Mouse (Mus musculus) gastrocnemius, adult 18-20 months (tissue): ENCODE data around the gene Casp2. TPM values are rescaled to one million over a fixed set of nuclear protein-coding genes. Genes with fewer than 3 reads are reported as not detected.

ENCODE experiments used
- DNase-seq: peaks from one replicate; pipeline ENCODE4 v3.0.0; 2021; ENCODE audit warnings: low spot score
- total RNA-seq, 2 experiments: library from RNA; stranded (reverse); gene quantifications; 2 replicates each; pipeline ENCODE4 v1.2.3; 2021

The Casp2 gene
- total RNA-seq, 2 experiments from 2014 or later, result 3.7 to 4.1 TPM

DNA sequence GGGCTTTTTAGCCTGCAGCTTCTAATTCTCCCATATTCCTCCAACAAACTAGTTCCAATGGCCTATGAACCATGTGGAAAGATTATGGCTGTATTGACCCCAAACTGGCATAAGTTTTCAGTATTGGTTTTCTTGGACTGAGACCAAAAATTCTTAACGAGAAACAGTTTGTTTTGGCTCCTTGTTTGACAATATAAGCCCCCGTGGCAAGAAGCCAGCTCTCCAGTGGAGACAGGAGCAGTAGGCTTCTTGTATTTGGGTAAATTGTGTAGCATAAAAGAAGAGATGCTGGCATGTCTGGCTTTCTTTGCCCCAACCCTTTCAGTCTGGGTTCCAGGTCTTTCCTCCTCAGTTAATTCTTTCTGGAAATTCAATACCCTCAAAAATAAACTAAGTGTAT lies 11.4 kb downstream of the Casp2 start:
- no peak for DNase-seq

GRCm38 (mm10) chr6:42282865-42283528 lies 18.2 kb downstream of the Casp2 start:
- DNase-seq, result peak; percentile 70

- peak; percentile 78 for DNase-seq
Measured at GRCm38 (mm10) chr6:42286448-42286847, 21.7 kb downstream of the Casp2 start, which contains the start of gene Clcn1. TSS of gene Clcn1 (plus strand) at chr6:42286685.

GRCm38 (mm10) chr6:42287562-42287961 lies 22.8 kb downstream of the Casp2 start:
- no peak for DNase-seq

DNA sequence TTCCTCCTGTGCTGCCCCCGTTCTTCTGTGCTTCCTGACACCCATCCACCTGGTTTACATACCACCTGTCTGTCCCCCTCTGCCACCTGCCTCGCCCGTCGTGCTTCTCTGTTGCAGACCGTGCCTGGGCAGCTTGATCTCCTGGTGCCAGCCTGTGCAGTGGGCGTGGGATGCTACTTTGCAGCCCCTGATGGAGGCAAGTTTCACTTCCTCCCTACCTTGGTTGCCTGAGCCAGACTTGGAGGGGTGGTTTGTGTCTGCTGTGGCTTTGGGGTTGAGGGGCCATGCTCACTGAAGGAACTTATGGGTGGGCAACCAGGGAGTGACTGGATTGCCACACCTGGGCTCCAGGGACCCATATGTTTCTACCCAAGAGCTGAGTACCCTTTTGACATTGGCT lies 28.5 kb downstream of the Casp2 start:
- no peak for DNase-seq

DNA sequence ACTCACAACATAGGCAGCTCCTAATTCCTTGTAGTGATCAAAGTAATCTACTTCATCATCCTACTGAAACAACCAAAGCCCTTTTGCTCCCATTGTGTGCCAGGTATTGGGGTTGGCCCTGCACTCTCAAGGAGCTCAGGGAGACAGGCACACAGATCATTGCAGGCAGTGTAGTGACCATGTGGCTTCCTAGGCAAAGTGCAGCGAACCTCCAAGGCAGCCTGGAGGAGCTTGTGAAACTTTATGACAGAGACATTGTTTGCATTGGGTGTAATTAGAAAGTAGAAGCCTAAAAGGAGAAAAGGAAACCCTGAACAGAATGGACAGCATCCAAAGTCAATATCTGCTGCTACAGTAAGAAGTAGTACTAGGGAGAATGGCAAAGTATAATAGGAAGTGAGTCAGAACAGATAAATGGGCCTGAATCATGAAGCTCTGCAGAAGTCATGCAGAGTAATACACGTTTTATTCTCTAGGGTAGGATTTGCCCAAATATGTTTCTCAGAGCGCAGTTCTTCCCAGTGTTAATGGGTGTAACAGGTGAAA lies 30.8 kb downstream of the Casp2 start:
- DNase-seq, result no peak

GRCm38 (mm10) chr6:42299362-42299761 lies 34.6 kb downstream of the Casp2 start:
- no peak for DNase-seq

- DNase-seq, result no peak
Measured at GRCm38 (mm10) chr6:42309816-42310378, 45.1 kb downstream of the Casp2 start.

DNA sequence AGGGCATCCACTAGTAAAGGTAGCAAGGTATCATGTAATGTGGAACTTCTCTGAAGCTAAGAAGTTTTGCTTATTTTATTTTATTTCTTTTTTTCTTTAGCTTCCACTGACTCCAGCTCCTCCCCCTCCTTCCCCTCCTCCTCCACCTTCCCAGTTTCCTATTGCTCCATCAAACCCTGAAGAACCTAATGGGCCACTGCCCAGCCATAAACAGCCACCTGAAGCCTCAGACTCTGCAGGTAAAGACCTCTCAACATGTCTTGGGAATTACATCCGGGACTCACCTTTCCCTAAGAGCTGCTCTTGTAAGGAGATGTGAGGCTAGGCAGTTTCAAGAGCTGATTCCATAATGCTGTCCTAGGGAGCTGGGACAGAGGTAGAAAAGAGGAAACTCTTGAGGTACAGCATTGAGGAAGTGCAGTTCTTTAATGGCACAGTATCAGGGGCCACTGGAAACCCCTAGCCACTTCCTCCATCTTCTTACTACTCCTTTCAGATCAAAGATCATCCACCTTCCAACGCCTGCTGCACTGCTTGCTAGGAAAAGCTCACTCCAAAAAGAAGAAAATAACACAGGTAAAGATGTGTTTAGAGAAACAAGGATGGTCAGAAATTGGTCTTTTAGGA lies 45.8 kb downstream of the Casp2 start:
- no peak for DNase-seq

- DNase-seq, result no peak
Measured at GRCm38 (mm10) chr6:42318293-42318692, 53.5 kb downstream of the Casp2 start.

DNA sequence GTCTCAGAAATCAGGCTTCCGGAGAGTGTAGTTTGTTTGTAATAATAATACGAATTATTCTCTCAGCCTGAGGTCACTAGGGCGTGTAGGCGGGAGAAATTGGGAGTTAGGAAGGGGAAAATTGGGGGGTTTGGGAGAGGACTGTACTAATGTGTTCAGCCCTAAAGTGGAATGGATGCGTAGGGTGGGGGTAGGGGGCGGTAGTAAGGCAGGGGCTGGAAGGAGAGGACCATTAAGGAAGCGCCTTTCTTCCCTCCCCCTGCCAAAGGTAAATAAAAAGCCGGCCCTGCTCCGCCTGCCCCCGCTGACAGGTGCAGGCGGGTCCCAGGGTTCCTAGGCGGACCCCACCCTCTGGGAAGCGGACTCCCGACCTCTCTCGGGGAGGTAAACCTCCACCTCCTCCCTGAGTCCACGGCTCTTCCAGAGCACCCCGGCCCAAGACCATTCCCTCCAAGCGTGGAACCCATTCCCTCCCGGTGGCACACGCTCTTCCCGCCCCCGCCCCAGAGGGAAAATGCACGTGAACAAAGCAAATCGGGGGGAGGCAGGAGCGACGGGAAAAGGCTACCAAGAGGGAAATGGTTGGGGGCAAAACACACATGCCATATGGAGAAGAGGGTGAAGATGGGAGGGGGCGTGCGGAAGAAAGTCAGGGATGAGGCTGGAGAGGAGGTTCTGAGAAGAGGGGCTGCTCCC lies 58.7 kb downstream of the Casp2 start:
- DNase-seq, result no peak

- no peak for DNase-seq
Measured at GRCm38 (mm10) chr6:42324067-42324481, 59.3 kb downstream of the Casp2 start.

DNA sequence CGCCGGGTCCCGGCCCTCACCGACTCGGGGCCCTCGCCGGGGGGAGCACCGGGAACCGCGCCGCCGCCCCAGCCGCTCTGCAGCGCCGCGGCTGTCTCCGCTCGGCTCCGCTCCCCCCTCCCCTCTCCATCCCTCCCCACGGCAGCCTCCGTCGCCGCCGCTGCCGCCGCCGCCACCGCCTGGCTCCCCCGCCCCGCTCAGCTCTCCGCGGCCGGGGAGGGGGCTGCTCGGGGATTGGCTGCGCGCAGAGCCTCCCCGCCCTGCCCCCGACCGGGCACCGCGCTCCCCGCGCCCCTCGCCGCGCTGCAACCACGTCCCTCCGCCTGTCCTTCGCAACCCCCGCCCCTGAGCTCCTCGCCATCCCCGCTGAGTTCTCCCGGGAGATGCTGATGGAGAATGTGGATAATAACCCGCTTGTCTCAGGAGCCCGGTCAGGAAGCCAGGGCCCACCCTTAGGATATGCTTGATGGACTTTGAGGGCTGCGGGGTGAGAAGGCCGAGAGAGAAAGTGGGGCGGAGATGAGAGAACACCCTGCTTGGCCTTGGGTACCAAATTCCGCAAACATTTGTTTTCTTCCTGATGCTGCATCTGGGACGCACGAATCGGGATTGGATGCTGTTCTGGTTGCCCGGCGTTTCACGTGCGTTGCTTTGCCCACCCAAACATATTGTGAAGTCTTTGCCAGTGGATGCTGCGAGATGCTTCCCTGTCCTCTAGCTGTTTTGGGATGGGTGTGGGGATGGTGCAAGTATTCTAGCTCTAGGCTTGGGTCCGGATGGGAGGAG lies 59.9 kb downstream of the Casp2 start, which contains the start of gene Fam131b:
TSS of gene Fam131b (minus strand) at position 162 of the 786 bp plus-strand sequence.
- no peak for DNase-seq

DNA sequence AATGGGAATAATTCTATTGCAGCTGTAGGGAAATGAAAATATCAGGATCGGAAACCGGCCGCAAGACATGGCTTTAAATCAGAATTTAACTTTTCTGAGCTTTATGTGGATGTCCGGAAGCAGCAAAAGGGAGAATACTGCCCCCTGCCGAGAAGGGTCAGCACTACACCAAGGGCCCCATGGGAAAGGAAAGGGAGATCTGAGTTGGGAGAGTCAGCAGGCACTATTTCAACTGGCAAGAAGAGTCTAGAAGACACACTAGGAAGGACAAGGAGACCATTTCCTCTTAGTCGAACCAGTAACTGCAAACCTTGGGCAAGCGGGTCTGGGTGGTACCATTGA lies 60.5 kb downstream of the Casp2 start:
- peak; percentile 85 for DNase-seq

DNA sequence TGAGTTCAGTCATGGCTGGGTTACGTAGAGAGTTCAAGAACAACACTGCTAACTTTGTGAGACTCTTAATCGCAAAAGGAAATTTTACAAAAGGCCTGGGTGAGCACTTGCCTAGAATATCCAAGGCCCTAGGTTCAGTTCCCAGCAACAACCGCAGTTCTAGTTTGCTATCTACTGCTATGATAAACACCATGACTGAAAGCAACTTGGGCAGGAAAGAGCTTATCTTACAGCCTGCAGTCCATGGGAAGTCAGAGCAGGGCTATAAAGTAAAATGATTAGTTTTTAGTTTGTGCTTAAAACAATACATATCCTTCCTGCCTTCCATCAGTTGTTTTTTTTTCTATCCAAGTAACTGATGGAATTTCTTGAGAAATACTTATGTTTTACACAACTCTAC lies 61.7 kb downstream of the Casp2 start:
- DNase-seq, result no peak

GRCm38 (mm10) chr6:42328757-42329156 lies 64.0 kb downstream of the Casp2 start:
- no peak for DNase-seq

DNA sequence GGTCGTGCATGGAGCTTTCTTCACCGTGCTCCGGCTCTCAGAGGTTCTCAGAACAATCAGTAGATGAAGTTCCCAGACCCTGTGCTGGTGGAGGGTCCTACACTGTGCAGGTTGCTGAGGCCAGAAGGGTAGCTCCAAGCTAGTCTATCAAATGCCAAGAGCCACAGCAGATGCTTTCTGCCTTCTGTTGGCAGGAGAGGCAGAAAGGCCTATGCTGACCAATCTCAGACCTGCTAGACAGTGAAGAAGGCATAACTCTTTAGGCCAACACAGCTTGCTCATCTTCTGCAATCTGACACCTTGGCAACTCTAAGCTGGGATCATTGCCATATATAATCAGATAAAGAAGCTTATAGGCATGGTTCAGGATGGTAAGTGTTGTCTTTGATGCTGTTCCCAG lies 65.4 kb downstream of the Casp2 start:
- no peak for DNase-seq

- no peak for DNase-seq
Measured at GRCm38 (mm10) chr6:42330946-42331345, 66.2 kb downstream of the Casp2 start.
